Mouse (Mus musculus): ENCODE results near the gene Osmr. TPM values are rescaled to one million over a fixed set of nuclear protein-coding genes. Genes with fewer than 3 reads are reported as not detected.

Gene Osmr
- 1 to 10 TPM; 4.3 to 6.4 TPM for total RNA-seq (2021)
- long read RNA-seq, experiment 1 = 0 reads
- long read RNA-seq, experiment 2, partial matches to known transcripts = 0 of 2 reads
- long read RNA-seq, experiment 2, other reads (novel, unspliced or antisense) = 2 of 2 reads

DNA sequence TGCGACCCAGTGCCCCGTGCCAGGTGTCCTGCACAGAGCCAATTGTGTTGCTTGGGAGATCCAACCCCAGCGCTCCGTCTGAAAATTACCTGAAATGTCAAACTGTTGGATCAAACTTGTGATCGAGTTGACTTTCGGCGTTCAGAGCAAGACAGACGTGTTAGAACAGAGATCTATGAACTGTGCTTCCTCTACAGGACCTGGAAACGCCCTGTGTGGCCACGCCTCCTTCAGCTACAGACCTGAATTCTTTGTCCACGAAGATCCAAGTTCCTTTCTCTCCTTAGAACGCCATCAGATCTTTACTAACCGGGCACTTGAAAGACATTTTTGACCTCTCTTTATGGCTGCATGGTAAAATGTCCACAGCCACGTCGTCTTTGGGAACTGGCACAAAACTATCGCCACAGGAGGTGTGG is at the start of gene Osmr:
TSS of gene Osmr (minus strand) at position 369 of the 419 bp plus-strand sequence.
- peak within 1 kb of the TSS; percentile 87 for H3K27ac ChIP-seq
- TF ChIP-seq CTCF (IDR thresholded peaks at IDR 0.05) = no peak
- no peak for DNase-seq
- peak within 1 kb of the TSS; percentile 81 for H3K4me3 ChIP-seq
- intact Hi-C loops (cut with DNase I) = no loop called here

DNA sequence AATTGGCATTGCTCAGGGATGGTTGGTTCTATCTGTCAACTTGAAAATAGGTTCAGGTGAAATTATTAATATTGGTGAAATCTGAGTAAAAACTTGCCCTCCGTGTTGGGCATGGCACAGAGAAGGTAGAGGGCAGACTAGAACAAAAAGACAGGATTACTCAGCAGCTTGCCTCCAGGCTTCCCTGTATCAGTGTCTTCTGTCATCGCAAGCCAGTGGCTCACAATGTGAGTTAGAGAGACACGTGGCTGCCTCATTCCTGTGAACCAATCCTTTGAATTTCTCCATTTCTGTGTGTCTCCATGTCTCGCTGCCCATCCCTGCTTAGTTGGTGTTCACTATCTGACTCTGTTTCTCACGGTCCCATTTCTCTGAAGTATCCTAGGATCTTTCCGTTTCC is 44.6 kb upstream of the Osmr start:
- no peak overlapping the region for H3K4me3 ChIP-seq
- TF ChIP-seq CTCF (IDR thresholded peaks at IDR 0.05) = no peak
- no peak for DNase-seq
- H3K27ac ChIP-seq = no peak overlapping the region
- intact Hi-C loops (cut with DNase I) = no loop called here

DNA sequence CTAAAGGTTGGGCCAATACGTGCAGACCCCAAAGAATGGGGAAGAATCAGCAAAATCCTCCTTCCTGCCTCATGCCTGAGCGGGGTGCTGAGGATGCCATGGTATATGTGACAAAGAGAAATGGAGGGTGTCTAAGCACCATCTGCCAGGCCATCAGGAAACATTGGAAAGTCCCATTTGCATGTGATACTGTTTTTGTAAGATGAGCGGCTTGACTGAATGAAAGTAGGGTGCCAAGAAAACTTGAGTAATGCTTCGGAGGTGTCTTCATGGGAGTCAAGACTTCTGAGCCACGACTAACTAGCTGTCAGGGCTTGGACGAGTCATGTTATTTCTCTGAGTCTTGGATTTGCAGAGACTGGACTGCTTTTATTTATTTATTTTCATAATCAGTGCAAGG is 39.4 kb upstream of the Osmr start:
- no peak for TF ChIP-seq CTCF (IDR thresholded peaks at IDR 0.05)
- no peak for DNase-seq
- intact Hi-C loops (cut with DNase I) = no loop called here
- no peak overlapping the region for H3K27ac ChIP-seq
- no peak overlapping the region for H3K4me3 ChIP-seq

DNA sequence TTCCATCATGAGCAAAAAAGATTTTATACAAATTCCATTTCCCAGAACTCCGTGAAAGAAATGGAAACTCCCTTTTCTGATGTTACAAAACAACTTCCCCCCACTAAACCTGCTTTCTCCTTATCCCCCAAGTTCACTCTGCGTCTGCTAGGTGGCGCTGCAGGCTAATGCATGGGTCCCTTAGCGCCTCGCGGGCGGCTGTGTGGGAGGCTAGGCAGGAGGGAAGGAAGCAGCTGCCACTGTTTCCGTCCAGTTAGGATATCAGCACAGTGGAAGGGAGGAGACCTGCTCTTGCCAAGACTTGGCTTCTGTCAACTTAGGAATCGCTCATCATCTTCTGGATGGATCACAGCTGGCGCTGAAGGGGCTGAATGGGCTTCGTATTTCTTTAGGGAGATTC is 34.9 kb upstream of the Osmr start:
- peak; percentile 99 for TF ChIP-seq CTCF (IDR thresholded peaks at IDR 0.05)
- peak; percentile 94 for DNase-seq
- intact Hi-C loops (cut with DNase I) = loop anchor here (1.0 to 10.0 kb wide), 3 partner anchors 221 to 535 kb away; no protein-coding TSS in a partner anchor
- Histone ChIP-seq H3K27ac (peak overlapping the region; percentile 32), H3K4me3 (peak overlapping the region; percentile 51)

DNA sequence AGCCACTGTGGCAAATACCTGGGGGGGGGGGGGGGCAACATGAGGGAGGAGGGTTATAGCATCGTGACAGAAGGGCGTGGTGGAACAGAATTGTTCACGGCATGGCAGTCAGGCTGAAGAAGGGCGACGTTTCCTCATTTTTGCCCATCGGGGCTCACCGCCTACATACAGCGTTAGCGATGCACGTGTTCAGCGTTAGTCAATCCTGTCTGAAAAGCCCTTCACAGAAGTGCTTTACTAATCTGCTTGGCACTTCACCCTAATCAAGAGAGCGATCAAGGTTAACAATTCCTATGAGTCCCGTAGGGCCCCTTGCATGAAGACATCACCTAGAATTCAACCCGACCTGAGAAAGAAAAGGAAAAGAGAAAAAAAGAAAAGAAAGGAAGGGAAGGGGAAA is 34.3 kb upstream of the Osmr start:
- DNase-seq = no peak
- intact Hi-C loops (cut with DNase I) = loop anchor here (1.0 to 10.0 kb wide), 3 partner anchors 222 to 536 kb away; no protein-coding TSS in a partner anchor
- peak overlapping the region; percentile 51 for H3K4me3 ChIP-seq
- peak overlapping the region; percentile 31 for H3K27ac ChIP-seq
- TF ChIP-seq CTCF (IDR thresholded peaks at IDR 0.05) = no peak

DNA sequence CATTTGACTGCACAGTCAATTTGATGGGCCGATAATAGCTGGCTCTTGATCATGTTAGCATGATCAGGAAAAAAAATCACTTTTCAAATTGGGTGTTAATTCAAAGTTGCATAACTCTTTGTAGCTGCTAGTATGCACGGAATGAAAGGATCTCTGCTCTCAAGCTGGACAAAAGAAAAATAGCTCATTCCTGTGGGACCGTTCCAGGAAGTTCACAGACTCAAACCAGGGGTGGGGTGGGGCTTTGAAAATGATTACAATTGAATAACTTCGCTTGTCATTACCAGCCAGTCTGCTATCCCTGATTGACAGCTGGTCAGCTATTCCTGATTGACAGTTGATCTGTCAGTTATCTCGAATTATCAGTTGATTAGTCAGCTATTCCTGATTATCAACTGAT is 33.8 kb upstream of the Osmr start:
- TF ChIP-seq CTCF (IDR thresholded peaks at IDR 0.05) = no peak
- intact Hi-C loops (cut with DNase I) = loop anchor here (2.0 to 10.0 kb wide), 2 partner anchors 222 to 536 kb away; no protein-coding TSS in a partner anchor
- DNase-seq = no peak
- H3K4me3 ChIP-seq = no peak overlapping the region; the same call in 1 of the 2 replicates
- no peak overlapping the region for H3K27ac ChIP-seq

DNA sequence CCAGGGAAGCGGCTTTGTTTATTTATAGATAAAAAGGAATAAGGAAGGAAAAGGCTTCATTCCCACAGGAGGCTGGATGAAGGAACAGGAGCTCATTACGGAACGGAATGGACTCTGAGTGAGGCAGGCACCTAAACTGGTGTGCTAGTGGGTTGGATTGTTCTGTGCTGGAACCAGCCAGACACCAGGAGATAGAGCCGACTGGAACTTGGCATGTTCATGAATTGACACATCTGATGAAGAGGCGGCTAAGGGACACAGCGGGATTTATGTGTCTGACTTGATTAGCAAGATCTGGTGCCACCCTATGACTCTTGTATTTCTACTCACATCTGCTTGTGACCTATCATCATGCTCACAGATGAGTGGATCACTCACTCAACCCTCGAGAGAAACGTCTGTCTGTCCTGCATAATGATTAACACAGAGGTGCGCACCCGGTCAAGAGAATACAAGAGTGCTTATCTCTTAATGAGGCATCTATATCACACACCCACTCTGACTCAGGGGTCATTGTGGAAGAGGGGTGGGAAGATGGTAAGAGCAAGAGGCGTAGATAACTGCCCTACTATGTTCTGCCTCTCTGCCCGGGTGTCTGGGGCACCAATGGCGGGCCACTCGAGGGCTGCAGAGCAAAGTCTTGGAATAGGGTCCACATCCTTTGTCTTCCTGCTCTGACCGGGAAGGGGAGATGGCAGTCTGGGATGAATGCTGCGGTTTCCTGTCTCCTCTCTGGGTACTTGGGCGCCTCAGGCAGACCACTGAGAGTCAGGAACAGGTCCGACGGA is 31.7 kb upstream of the Osmr start:
- intact Hi-C loops (cut with DNase I) = loop anchor here (10.0 kb wide), 1 partner anchor 538 kb away; no protein-coding TSS in a partner anchor
- H3K27ac ChIP-seq = peak overlapping the region; percentile 21
- DNase-seq = no peak
- H3K4me3 ChIP-seq = 0 out of 2 replicates have a peak overlapping the region, but pooled peaks have one; percentile 2
- no peak for TF ChIP-seq CTCF (IDR thresholded peaks at IDR 0.05)

DNA sequence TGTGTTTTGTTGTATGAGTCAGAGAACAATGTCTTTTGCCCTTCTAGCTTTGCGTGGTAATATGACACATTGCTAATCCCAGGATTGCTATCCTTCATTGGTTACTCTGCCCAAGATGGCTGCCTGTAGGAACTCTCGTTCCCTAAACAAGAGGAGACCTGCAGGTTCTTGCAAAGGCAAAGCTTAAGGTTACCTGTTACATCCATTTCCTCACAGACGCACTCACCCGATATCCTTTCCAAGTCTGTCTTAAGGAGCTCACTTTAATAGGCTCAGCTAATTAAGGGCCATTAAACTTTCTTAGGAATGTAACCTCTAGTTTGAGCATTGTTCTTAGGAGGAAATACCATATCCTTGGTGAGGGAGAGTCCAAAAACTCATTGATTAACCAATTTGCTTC is 31.0 kb upstream of the Osmr start:
- H3K27ac ChIP-seq = peak overlapping the region; percentile 43
- TF ChIP-seq CTCF (IDR thresholded peaks at IDR 0.05) = no peak
- DNase-seq = no peak
- H3K4me3 ChIP-seq = no peak overlapping the region
- intact Hi-C loops (cut with DNase I) = loop anchor here (10.0 kb wide), 1 partner anchor 539 kb away; no protein-coding TSS in a partner anchor

DNA sequence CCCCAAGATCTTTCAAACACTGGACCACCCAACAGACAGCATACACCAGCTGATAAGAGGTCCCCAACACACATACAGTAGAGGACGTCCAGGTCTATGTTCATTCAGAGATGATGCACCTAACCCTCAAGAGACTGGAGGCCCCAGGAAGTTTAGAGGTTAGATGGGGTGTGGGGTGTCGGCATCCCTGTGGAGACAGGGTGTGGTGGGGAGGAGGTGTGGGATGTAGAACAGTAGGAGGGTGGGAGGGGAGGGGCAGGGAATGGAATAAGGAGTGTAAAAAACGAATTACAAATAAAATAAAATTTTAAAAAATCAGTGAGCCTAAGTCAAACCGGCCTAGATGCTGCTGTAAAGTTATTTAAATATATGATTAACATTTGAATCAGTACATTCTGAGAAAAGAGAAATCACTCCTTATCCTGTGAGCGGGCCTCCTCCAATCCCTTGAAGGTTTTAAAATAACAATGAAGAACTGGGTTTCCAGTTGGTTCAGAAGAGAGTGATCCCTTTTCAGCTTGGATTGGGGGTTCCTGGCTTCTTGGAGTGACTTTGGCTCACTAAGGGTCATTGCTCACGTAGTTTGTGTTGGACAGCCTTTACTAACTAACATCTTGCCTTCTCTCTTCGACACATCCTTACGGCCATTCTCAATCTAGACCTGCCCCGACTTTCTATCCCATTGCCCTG is 28.7 kb upstream of the Osmr start:
- intact Hi-C loops (cut with DNase I) = loop anchor here (10.0 kb wide), 1 partner anchor 541 kb away; no protein-coding TSS in a partner anchor
- Histone ChIP-seq H3K4me3 (no peak overlapping the region), H3K27ac (no peak overlapping the region)
- TF ChIP-seq CTCF (IDR thresholded peaks at IDR 0.05) = no peak
- no peak for DNase-seq

DNA sequence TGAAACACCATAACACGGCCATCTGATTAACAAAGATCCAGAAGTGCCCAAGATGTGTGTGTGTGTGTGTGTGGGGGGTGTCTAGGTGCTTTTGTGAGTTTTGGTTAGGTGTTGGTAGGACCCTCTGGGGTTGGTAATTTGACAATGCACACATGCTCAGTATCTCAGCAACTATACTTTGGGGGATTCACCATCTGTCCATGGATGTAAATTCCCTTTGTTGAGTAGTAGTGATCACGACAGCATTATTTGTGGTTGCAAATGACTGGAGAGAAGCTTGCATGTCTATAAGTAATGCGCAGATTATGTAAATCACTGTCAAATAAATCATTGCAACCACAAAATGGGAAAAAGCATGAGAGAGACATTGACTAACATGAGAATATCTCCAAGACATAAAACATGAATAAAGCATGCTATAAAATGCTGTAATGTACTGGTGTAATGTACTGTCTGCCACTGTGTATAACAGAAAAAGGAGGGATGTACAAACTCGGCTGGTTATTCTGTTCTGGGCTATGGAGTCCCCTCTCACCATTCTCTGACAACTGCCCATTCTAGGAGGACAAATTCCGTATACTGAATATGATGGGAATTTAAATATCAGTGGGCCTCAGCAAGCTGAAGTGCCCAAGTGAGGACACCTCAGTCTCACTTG is 27.3 kb upstream of the Osmr start:
- H3K27ac ChIP-seq = no peak overlapping the region
- no peak for TF ChIP-seq CTCF (IDR thresholded peaks at IDR 0.05)
- intact Hi-C loops (cut with DNase I) = loop anchor here (10.0 kb wide), 1 partner anchor 543 kb away; no protein-coding TSS in a partner anchor
- no peak overlapping the region for H3K4me3 ChIP-seq
- no peak for DNase-seq

DNA sequence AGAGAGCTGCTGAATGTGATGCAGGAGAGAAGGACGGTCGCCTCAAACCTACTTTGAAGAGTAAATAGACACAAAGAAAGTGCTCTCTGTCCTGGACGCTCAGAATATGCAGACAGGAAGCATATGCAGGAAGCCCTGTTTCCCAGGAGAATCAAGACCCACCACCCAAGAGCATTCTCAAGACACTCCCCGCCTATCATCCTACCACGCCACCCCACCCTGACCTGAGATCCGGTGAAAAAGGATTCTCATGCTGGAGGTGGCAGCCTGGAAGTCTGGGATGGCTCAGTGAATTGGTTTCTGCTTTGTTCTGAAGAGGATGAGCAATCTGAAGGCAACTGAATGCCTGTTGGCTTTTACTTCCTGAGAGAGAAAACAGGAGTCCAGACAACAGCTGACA is 26.5 kb upstream of the Osmr start:
- intact Hi-C loops (cut with DNase I) = loop anchor here (10.0 kb wide), 1 partner anchor 544 kb away; no protein-coding TSS in a partner anchor
- DNase-seq = no peak
- no peak overlapping the region for H3K4me3 ChIP-seq
- H3K27ac ChIP-seq = no peak overlapping the region
- no peak for TF ChIP-seq CTCF (IDR thresholded peaks at IDR 0.05)

DNA sequence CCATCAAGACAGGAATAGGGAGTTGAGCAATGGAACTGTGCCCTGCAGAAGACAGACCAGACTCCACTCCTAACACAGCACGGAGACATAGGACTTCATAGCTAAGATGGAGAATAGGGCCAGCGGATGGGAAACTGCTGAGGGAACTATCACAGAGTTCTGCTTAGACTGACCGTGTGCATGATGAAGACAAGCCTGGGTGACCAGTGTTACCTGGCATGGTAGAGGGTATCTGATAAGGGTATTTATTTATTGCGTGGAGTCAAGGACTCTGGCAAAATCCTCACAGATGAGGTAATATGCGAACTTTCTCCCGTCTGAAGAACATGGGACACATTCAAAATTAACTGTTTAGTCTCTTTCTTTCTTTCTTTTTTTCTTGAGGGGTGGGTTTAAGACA is 9.5 kb upstream of the Osmr start:
- intact Hi-C loops (cut with DNase I) = loop anchor here (1.0 to 5.0 kb wide), 3 partner anchors 44 to 262 kb away; partner anchors contain the start of gene Rictor
- DNase-seq = no peak
- Histone ChIP-seq H3K4me3 (no peak overlapping the region), H3K27ac (no peak overlapping the region)
- TF ChIP-seq CTCF (IDR thresholded peaks at IDR 0.05) = no peak

Data from gastrocnemius, adult 2 months (tissue).